Mouse (Mus musculus): ENCODE data around the gene Cdkal1. TPM values are rescaled to one million over a fixed set of nuclear protein-coding genes. Genes with fewer than 3 reads are reported as not detected.

Cdkal1 gene
- polyA plus RNA-seq, 2 experiments = 2.0 to 7.7 TPM

DNA sequence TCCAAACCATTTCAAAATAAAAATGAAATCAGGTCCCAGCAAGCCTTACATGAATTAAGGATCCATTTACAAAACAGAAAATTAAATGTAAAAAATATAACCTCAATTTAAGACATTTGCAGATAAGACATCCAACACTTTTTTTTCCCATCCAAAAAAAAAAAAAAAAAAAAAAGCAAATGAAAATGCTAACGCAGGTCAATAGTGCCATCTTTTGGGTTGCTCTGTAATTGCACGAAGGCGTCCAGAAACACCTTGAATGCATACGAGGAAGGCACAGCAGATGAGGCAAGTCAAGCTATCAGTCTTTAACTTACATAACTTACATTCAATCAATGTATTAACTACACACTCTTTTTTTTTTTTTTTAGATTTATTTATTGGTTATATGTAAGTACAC is 20.3 kb downstream of the Cdkal1 start:
- ATAC-seq (ENCODE audit: insufficient read depth) (no peak), DNase-seq (ENCODE audit: low read depth in 3 of 3, low spot score in 3 of 3) (no peak)
- no peaks in the 10 kb centered on the region for H3K27me3 ChIP-seq (ENCODE audit: control insufficient read depth, insufficient read depth, low read length)
- no peak overlapping the region for H3K4me3 ChIP-seq (ENCODE audit: insufficient read depth in 1 of 2, low read depth in 2 of 2, low read length in 2 of 2)
- no peaks in the 10 kb centered on the region for H3K9me3 ChIP-seq (ENCODE audit: control insufficient read depth, low read length)
- 27% methylated on average over 4 of the region's 4 CpGs for WGBS (ENCODE audit: insufficient replicate concordance)
- TF ChIP-seq EP300 (IDR thresholded peaks at IDR 0.05; ENCODE audit: low read depth) = no peak
- peak; percentile 53; the same call in 1 of the 2 replicates for TF ChIP-seq CTCF (IDR thresholded peaks at IDR 0.05; ENCODE audit: low read depth)
- H3K36me3 ChIP-seq (replicated peaks; ENCODE audit: control insufficient read depth, insufficient read depth, low read depth) = no peaks in the 10 kb centered on the region
- H3K4me2 ChIP-seq (ENCODE audit: low read depth) = no peak overlapping the region
- no peak overlapping the region for H3K27ac ChIP-seq
- H3K4me1 ChIP-seq (replicated peaks; ENCODE audit: control insufficient read depth in 2 of 2, insufficient read depth in 2 of 2, low read length in 1 of 2) = no peaks in the 10 kb centered on the region
- H3K9ac ChIP-seq (replicated peaks) = no peak overlapping the region

DNA sequence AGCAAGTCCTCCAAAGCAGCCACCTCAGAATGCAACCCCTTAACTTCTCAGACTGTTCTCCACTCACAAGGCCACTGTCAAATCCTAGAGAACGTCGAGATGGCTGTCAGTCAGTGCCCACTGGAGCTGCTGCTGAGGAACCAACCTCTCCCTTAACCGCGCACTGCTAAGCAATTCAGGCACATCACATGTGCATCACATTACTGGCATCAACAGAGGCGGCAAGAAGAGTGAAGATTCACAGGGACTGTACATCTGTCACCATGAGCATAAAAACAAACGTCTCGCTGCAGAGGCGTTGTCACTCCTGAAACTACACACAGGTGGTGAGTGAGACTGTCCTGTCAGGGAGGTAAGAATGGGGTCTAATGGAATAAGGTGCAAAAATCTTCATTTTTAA is 21.7 kb downstream of the Cdkal1 start:
- no peak overlapping the region for H3K9ac ChIP-seq (replicated peaks)
- H3K36me3 ChIP-seq (replicated peaks; ENCODE audit: control insufficient read depth, insufficient read depth, low read depth) = no peaks in the 10 kb centered on the region
- ATAC-seq (ENCODE audit: insufficient read depth) = no peak
- H3K4me3 ChIP-seq (ENCODE audit: insufficient read depth in 1 of 2, low read depth in 2 of 2, low read length in 2 of 2) = no peak overlapping the region
- H3K9me3 ChIP-seq (ENCODE audit: control insufficient read depth, low read length) = no peaks in the 10 kb centered on the region
- 76% methylated on average over 8 of the region's 8 CpGs for WGBS (ENCODE audit: insufficient replicate concordance)
- H3K27ac ChIP-seq = no peak overlapping the region
- no peaks in the 10 kb centered on the region for H3K4me1 ChIP-seq (replicated peaks; ENCODE audit: control insufficient read depth in 2 of 2, insufficient read depth in 2 of 2, low read length in 1 of 2)
- TF ChIP-seq EP300 (IDR thresholded peaks at IDR 0.05; ENCODE audit: low read depth) (no peak), CTCF (IDR thresholded peaks at IDR 0.05; ENCODE audit: low read depth) (no peak)
- no peaks in the 10 kb centered on the region for H3K27me3 ChIP-seq (ENCODE audit: control insufficient read depth, insufficient read depth, low read length)
- H3K4me2 ChIP-seq (ENCODE audit: low read depth) = no peak overlapping the region
- DNase-seq (ENCODE audit: low read depth in 3 of 3, low spot score in 3 of 3) = no peak

DNA sequence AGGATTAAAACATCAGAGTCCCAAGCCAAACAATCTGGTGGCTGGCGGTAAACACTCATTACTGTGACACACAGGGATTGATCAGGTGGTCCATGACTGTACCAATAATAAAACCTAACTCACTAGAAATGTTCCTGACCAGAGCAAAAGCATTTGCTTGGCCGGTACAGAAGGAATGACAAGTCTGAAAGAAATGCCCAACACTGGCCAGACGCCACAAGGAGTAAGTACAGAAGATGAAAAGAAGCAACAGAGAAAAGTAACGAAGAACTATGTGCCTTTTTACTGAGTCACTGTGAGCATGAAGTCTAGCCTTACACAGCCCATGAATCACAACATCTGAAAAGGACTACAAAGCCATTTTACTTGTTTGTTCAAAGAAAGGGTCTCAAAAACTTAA is 24.3 kb downstream of the Cdkal1 start:
- H3K27me3 ChIP-seq (ENCODE audit: control insufficient read depth, insufficient read depth, low read length) = no peaks in the 10 kb centered on the region
- H3K9me3 ChIP-seq (ENCODE audit: control insufficient read depth, low read length) = no peaks in the 10 kb centered on the region
- WGBS (ENCODE audit: insufficient replicate concordance) = 74% methylated on average over 4 of the region's 4 CpGs
- no peak overlapping the region for H3K4me2 ChIP-seq (ENCODE audit: low read depth)
- ATAC-seq (ENCODE audit: insufficient read depth) (no peak), DNase-seq (ENCODE audit: low read depth in 3 of 3, low spot score in 3 of 3) (no peak)
- no peak overlapping the region for H3K9ac ChIP-seq (replicated peaks)
- H3K27ac ChIP-seq = no peak overlapping the region
- TF ChIP-seq EP300 (IDR thresholded peaks at IDR 0.05; ENCODE audit: low read depth) (no peak), CTCF (IDR thresholded peaks at IDR 0.05; ENCODE audit: low read depth) (no peak)
- no peaks in the 10 kb centered on the region for H3K36me3 ChIP-seq (replicated peaks; ENCODE audit: control insufficient read depth, insufficient read depth, low read depth)
- peaks cover 2% of the 10 kb centered on the region in 2 experiments; a peak in 1 of 4 replicates for H3K4me1 ChIP-seq (replicated peaks; ENCODE audit: control insufficient read depth in 2 of 2, insufficient read depth in 2 of 2, low read length in 1 of 2)
- H3K4me3 ChIP-seq (ENCODE audit: insufficient read depth in 1 of 2, low read depth in 2 of 2, low read length in 2 of 2) = no peak overlapping the region

DNA sequence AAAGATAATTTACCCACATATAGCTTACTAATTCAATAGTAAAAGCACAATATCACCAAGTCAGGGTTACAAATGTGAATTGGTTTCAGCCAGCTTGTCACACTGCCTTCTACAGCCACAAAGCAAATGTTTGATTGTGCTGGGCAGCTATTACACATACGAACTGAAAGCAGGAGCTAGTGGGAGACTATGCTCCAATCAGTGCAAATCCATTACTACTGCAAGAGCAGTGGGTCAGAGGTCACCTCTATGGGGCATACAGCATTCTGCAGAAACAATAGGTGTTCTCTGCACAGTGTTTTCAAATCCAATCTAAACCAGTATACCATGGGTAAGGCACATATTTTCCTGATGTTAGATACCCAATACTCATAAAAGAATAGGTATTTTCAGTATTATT is 27.4 kb downstream of the Cdkal1 start:
- H3K36me3 ChIP-seq (replicated peaks; ENCODE audit: control insufficient read depth, insufficient read depth, low read depth) = no peaks in the 10 kb centered on the region
- WGBS (ENCODE audit: insufficient replicate concordance) = 42% methylated on average over 1 of the region's 1 CpGs
- no peak for DNase-seq (ENCODE audit: low read depth in 3 of 3, low spot score in 3 of 3)
- TF ChIP-seq EP300 (IDR thresholded peaks at IDR 0.05; ENCODE audit: low read depth) = no peak
- no peak for TF ChIP-seq CTCF (IDR thresholded peaks at IDR 0.05; ENCODE audit: low read depth)
- H3K9ac ChIP-seq (replicated peaks) = no peak overlapping the region
- no peaks in the 10 kb centered on the region for H3K27me3 ChIP-seq (ENCODE audit: control insufficient read depth, insufficient read depth, low read length)
- no peaks in the 10 kb centered on the region for H3K9me3 ChIP-seq (ENCODE audit: control insufficient read depth, low read length)
- peaks cover 2 to 7% of the 10 kb centered on the region in 2 experiments; a peak in 1 of 4 replicates for H3K4me1 ChIP-seq (replicated peaks; ENCODE audit: control insufficient read depth in 2 of 2, insufficient read depth in 2 of 2, low read length in 1 of 2)
- H3K27ac ChIP-seq = no peak overlapping the region
- no peak overlapping the region for H3K4me2 ChIP-seq (ENCODE audit: low read depth)
- no peak for ATAC-seq (ENCODE audit: insufficient read depth)
- no peak overlapping the region for H3K4me3 ChIP-seq (ENCODE audit: insufficient read depth in 1 of 2, low read depth in 2 of 2, low read length in 2 of 2)

DNA sequence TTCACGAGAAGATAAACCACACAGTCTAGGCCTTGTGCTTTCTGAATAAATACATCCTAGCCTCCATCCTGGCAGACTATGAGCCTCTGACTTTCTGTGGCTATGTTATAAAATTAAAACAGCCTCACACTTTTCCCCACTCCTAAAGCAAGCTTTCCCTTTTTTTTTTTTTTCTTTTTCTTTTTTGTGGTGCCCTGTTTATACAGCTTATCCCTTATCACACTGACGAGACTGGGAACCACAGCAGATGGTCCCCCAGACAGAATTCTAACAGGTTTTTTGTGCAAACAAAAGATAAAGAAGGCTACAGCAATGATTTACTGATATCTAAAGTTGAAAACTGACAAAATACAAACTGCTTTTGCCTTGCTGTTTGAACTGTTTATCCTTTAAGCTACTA is 29.0 kb downstream of the Cdkal1 start:
- no peaks in the 10 kb centered on the region for H3K27me3 ChIP-seq (ENCODE audit: control insufficient read depth, insufficient read depth, low read length)
- H3K9me3 ChIP-seq (ENCODE audit: control insufficient read depth, low read length) = no peaks in the 10 kb centered on the region
- TF ChIP-seq EP300 (IDR thresholded peaks at IDR 0.05; ENCODE audit: low read depth) (peak; percentile 74), CTCF (IDR thresholded peaks at IDR 0.05; ENCODE audit: low read depth) (no peak)
- 9% methylated on average over 2 of the region's 2 CpGs for WGBS (ENCODE audit: insufficient replicate concordance)
- H3K9ac ChIP-seq (replicated peaks) = no peak overlapping the region
- H3K4me2 ChIP-seq (ENCODE audit: low read depth) = no peak overlapping the region
- DNase-seq (ENCODE audit: low read depth in 3 of 3, low spot score in 3 of 3) = no peak
- H3K36me3 ChIP-seq (replicated peaks; ENCODE audit: control insufficient read depth, insufficient read depth, low read depth) = no peaks in the 10 kb centered on the region
- no peak overlapping the region for H3K27ac ChIP-seq
- no peak overlapping the region for H3K4me3 ChIP-seq (ENCODE audit: insufficient read depth in 1 of 2, low read depth in 2 of 2, low read length in 2 of 2)
- peaks cover 2 to 7% of the 10 kb centered on the region in 2 experiments; a peak in 1 of 4 replicates for H3K4me1 ChIP-seq (replicated peaks; ENCODE audit: control insufficient read depth in 2 of 2, insufficient read depth in 2 of 2, low read length in 1 of 2)
- peak; percentile 26; the same call in 1 of the 2 replicates for ATAC-seq (ENCODE audit: insufficient read depth)

Measured in liver, embryonic 14.5 days (tissue).